Mouse (Mus musculus) erythroblast, embryonic 14.5 days (primary cell): ENCODE measurements around the gene Fancg.

ENCODE experiments used
- GATA1 ChIP-seq: IDR thresholded peaks from 2 replicates; pipeline ENCODE4 v1.6.1; 2012; ENCODE audit warnings: low read length, inconsistent platforms, mixed read lengths
- TAL1 ChIP-seq: IDR thresholded peaks from 3 replicates; pipeline ENCODE4 v1.6.1; 2012; ENCODE audit warnings: low read length, inconsistent platforms, mixed read lengths

DNA sequence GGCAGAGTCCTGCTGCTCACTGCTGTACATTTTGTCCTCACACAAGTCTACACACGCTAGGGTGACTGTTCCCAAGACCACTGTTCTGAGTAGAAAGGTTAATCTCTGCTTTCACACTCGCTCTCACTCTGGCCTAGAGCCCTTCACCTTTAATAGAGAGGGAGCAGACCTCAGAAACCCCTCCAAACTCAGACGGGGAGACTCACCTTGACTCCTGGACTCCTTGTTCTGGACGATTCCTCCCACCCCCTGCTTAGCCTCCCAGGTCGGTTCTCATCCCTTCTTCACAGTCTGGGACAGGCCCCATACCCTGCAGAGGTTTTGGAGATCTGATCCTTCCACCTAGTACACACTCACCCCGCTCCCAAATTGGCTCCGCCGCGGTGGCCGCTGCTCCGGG, 29.3 kb upstream of the Fancg start:
- TF ChIP-seq TAL1: no peak
- no peak for TF ChIP-seq GATA1
